Mouse (Mus musculus) kidney, adult 11 months (tissue): ENCODE results near the gene Mastl.
A peak's percentile ranks its signal among the peaks of the same experiment; 100 is the strongest.

Source experiments
- DNase-seq: peaks from one replicate; pipeline ENCODE4 v3.0.0; 2022

Gene Mastl

DNA sequence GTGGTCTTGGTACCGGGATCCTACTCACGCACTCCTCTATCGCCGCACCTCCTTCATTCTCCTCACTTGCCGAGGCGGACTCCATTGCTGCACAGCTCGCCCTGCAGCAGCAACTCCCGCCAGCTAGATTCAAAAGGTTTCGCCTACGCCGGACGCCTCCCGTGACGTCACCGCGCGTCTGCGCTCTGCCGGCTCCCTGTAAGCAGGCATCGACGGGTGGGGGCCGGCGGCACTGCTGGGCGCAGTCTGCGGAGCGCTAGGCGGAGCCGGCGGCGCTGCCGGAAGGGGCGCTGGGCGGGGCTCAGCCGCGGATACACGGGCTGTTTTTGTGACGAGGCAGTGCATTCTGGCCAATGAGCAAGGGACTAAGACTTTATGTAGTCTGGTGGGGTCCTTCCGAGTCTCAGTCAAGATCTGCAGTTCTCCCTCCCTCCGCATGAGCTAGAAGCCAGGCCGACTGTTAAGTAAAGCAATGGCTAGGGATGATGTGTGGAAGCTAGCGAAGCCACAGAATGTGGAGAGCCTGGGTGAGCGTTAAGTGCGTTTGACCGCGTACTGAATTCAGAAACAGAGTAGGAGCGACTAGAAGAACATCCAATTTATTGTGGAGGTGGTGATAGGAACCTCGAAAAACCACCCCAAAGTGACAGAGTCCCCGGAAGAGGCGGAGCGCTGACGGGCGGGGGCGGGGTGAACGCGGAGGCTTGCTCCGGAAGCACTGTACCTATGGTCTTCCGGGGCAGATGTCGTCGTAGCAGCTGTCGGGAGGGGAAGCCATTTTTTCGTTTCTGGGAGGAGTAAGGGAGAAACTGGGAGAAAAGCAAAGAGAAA, at the start of gene Mastl, which contains the start of gene Yme1l1:
TSS of gene Mastl (minus strand) at position 248 of the 831 bp plus-strand sequence.
TSS of gene Yme1l1 (plus strand) at position 593 of the 831 bp plus-strand sequence.
- peak; percentile 98 for DNase-seq

DNA sequence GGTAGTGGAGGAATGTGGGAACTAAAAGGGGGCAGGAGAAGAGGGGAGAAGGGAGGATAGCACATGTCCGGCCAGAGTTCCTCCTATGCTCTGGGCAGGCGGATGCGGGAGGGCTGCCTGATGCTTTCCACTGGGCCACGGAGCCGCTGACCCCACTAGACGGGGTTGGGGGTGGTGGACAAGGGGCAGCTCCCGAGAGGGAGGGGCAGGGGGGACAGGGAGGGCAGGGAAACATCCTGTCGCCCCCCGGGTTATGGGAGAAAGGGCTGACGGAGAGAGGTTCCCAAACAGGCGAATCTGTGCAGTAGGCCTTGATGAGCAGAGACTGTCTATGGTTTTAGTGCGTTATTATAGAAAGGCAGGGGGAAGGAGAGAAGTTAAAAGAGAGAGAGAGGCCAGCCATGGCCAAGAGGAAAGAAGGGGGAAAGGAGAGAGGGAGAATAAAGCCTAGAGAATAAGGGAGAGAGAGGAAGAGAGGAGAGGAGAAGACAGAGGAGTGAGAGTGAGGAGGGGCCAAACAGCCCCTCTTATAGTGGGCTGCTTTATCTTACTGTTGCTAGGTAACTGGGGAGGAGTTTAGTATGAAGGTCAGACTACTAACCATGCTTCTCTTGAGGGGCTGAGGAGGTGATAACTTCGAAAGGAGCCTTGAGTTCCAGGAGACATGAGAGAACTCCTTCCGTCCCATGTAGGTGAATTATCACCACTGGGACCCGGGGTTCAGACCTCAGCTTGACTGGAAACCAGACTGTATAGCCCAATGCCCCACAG, 47.3 kb upstream of the Mastl start:
- DNase-seq, result no peak

DNA sequence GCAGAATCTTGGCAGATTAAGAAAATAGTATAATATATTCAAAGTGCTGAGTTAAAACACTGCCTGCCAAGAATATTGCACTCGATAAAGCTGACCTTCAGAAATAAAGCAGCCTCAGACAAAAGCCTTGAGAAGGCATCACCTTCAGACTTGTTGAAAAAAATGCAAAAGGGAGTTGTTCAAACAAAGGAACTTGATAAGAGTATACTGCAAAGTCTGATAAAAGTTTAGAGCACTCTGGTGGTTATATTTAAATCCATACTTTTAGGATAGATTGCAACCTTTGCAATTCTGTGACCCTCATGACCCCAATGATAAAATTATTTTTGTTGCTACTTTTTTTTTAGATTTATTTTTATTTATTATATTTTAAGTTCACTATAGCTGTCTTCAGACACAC, 45.2 kb upstream of the Mastl start:
- no peak for DNase-seq

DNA sequence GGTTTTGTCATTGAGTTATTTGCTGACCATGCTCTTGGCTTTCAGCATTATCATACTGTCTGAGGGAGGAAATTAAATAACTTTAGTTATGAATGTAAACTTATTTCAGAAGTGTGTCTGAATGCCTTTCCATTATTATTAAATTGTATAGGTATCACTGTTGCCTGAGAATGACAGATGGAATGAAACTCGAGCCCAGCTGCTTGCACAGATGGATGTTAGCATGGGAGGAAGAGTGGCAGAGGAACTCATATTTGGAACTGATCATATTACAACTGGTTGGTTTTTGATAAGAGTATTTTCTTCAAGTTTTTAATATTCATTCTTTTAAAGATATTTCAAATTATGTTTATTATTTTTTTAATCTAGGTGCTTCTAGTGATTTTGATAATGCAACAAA, 38.5 kb upstream of the Mastl start:
- DNase-seq, result no peak

DNA sequence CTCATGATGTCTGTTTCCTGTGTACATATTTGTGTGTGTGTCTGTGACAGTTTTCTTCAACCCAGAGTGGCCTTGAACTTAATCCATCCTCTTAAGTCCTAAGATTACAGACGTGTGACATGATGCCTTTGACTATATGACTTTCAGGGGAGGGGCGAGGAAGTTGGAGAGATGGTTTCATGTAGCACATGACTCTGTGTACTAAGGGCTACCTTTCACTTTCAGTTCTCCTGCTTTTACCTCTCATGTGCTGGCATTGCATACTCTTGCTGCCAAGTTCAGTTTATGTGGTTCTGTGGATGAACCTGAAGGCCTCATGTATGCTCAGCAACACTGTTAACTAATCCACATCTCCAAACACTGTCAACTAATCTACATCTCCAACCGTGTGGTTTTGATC, 16.5 kb upstream of the Mastl start:
- no peak for DNase-seq

DNA sequence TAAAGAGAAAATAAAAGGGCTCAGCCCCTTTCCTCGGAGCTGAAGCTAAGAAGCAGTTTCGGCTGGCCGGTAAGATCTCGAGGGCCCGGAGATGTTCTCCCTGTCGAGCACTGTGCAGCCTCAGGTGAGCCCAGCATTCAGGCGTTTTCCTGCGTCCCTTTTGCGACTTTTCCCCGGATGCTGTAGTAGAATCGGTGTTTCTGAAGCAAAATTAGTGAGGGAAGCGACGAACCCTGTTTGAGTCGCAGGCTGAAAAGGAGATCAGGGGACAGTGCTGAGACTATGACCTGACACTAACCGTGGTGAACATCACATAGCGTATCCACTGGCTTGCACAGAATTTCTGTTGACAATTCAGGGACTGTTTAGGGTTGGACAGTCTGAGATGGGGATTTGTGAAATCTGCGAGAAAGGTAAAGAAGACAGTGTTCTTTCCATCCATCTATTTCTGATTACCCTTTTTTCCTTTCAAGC, 821 bp upstream of the Mastl start:
- no peak for DNase-seq

- no peak for DNase-seq
These were observed 614 bp downstream of the Mastl start for GRCm38 (mm10) chr2:23155199-23155621.

- no peak for DNase-seq
These were observed 36.3 kb downstream of the Mastl start for GRCm38 (mm10) chr2:23119573-23119972.

DNA sequence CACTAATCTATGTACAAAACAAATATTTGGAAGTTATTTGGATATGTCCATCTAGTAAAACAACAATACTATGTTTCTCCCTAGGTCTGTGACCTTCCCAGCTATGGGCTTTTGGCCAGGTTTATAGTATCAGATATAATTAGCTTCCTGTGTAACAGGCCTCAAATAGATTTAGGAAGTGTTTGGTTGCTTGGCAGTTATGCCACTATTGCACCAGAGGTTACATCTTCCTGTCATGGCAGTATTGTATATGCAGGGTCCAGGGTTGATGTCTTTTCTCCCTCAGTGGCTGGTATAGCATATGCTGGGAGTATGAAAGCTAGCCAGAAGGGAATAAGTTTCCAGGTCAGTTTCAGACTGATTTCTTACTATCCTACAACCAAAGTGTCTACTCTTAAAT, 53.6 kb downstream of the Mastl start:
- DNase-seq, result no peak

DNA sequence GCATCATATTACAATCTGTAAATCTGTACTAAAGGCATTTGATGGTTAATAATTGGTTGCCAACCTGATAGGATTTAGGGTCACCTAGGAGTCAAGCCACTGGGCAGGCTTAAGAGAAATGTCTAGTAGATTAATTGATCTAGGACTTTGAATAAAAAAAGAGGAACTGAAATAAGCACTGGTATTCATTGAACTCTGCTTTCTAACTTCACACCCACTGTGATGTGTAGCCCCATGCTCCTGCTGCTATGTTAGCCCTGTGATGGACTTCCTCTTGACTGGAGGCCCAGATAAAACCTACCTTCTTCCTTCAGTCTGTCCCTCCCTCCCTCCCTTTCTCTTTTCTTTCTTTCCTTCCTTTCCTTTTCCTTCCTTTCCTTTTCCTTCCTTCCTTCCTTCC, 58.8 kb downstream of the Mastl start:
- no peak for DNase-seq

DNA sequence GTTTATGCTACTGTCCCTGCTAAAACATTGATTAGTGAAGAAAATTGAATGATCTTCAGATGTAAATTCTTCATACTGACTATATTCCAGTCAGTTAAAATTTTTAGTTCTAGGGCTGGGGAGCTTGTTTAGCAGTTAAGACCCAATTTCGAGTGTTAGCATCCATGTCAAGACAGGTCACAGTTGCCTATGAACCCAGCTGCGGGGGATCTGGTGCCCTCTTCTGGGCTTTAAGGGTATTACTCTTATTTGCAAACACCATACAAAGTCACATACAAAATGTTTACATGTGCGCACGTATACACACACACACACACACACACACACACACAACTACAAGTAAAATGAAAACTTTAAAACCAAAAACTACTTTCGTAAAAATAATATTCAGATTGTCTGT, 63.6 kb downstream of the Mastl start:
- no peak for DNase-seq

GRCm38 (mm10) chr2:23084540-23084939, 71.3 kb downstream of the Mastl start:
- no peak for DNase-seq

DNA sequence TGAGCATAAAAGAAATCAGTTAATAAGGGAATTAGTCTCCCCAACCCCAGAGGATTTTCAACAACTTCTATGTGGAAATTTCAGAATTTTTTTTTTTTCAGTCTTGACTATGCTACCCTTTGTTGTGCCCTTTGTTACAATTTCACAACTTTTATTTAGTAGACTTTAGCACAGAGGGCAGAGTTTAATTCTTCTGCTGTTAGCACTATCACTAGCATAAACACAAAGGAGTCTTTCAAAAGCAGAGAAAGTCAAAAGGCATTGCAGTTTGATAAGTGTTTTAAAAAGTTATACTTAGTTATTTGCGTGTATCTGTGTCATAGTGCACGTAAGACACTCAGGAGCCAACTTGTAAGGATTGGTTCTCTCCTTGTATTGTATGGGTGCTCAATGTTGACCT, 77.2 kb downstream of the Mastl start:
- no peak for DNase-seq

DNA sequence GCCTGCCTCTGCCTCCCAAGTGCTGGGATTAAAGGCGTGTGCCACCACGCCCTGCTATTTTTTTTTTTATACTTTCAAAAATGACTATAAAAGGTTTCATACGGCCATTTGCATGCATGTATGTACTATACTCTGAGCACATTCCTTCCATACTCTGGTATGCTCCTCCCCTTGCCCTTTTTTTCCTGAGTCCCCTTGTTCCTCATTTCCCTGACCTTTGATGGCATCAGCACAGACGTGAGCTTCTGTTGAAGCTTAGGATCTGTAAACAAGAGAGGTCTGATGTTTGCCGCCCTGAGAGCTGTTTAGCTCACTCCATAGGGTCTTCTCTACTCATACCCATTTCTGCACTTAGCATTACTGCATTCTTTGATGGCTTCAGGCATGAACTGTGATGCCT, 78.1 kb downstream of the Mastl start:
- DNase-seq, result no peak

- DNase-seq, result no peak
These were observed 79.0 kb downstream of the Mastl start for GRCm38 (mm10) chr2:23076783-23077182.

GRCm38 (mm10) chr2:23075846-23076245, 80.0 kb downstream of the Mastl start:
- DNase-seq, result no peak

DNA sequence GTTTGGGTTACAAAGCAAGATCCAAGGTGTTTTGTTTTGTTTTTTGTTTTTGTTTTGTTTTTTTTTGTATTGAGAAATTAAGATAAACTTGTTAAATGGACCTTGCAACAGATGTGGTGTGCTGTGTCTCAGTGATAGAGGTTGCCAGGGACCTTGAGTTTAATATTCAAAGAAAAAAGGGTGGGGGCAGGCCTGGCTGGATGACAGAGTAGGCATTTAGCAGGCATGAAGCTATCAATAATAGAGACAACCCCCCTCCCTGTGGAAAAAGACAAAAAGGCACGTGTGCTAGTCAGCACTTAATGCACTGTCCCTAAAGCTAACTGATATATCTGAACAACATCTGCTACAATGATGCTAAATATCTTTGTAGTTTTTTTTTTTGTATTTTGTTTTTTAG, 84.4 kb downstream of the Mastl start:
- DNase-seq, result no peak

GRCm38 (mm10) chr2:23070491-23070890, 85.3 kb downstream of the Mastl start:
- DNase-seq, result no peak

GRCm38 (mm10) chr2:23068894-23069744, 86.7 kb downstream of the Mastl start:
- DNase-seq, result peak; percentile 94

DNA sequence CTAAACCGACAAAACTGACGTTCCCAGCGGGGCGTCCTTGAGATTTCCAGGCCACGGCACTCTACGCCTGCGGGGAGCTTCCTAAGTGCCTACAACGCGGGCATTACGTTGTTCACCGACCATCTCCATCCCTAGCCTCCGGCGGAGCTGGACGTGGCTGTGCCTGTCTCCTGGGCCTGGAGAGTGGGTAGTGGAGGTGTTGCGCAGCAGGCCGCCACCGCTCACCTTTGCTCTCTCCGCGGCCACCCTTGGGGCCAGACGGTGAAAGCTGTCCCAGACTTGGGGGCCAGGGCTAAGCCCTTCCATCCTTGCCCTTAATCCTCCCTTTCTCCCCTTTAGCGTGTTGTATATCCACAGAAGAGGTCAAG, 87.5 kb downstream of the Mastl start:
- DNase-seq, result no peak

DNA sequence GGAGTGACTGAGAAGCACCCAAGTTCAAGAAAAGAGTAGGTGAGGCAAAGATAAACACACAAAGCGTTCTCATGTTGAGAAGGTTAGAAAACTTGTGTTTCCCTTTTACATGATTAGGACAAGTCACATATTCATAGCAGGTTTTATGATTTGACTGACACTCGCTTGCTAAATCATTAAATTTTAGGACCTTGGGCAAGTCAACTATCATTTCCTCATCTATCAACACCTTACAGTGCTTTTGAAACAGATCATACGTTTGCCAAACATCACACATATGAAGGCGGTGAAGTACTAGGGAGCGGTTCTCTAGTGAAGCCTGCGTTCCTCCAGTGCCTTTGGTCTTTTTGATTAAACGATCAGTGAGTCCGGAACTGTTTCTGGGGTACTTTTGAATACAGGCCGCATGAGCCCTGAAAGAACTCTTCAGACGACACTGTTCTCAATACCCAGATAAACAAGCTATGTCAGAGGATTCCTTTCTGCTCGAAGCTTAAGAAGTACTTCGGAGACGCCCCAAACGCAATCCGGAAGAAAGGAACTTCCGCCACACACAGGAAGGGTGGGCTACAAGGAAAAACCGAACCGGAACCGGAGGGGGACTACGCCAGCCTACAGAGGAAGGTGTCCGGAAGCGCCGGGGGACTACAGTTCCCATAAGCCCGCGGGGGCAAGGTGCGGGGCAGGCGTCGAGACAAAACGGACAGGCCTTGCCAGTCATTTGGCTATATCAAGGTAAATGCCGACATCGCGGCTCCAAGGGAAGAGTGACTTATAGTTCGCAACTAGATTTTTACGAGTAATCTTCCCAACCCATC, 88.1 kb downstream of the Mastl start, which contains the start of gene Acbd5:
TSS of gene Acbd5 (plus strand) at position 616 of the 818 bp plus-strand sequence.
- DNase-seq, result peak; percentile 97
